Mouse (Mus musculus) inflammation-experienced regulatory T-cells, adult 6 months (primary cell): Measurements from ENCODE around the gene Fst. TPM values are rescaled to one million over a fixed set of nuclear protein-coding genes. Genes with fewer than 3 reads are reported as not detected.

ENCODE experiments used
- ATAC-seq: one replicate; pipeline ENCODE4 v1.8.0; 2017
- polyA plus RNA-seq, 3 experiments: library from polyadenylated mRNA; unstranded; fragments of 100-300 nt; shearing (Covaris generic); gene quantifications; one replicate each; pipeline ENCODE4 v1.2.1; 2017

Fst gene
- polyA plus RNA-seq, result under 1 TPM in 1 of 3 experiments, not detected in 2; 0.15 TPM

- ATAC-seq, result no peak
Observed at GRCm38 (mm10) chr13:114458886-114459700, at the start of gene Fst. TSS of gene Fst (minus strand) at chr13:114458951.

- no peak for ATAC-seq
Observed at GRCm38 (mm10) chr13:114493826-114494225, 35.1 kb upstream of the Fst start.

- no peak for ATAC-seq
Observed at GRCm38 (mm10) chr13:114488178-114488577, 29.4 kb upstream of the Fst start.

DNA sequence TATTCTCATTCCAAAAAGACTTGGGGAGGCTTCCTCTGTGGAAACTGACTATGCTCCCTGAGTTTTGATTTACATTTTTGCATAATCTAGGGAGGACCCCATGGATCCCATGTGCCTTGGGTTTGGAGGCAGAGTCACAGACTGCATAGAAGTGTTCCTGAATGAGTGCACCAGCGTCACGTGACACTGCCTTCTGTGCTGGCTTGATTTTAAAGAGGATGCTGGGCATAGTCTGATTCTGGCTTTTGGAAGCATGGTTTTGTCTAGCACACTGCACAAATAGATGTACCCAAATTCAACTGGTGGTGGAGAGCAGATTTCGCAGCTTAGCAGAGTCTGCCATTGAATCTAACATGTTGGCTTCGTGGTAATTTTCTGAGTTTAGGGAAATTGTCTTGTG is 19.6 kb upstream of the Fst start:
- no peak for ATAC-seq

DNA sequence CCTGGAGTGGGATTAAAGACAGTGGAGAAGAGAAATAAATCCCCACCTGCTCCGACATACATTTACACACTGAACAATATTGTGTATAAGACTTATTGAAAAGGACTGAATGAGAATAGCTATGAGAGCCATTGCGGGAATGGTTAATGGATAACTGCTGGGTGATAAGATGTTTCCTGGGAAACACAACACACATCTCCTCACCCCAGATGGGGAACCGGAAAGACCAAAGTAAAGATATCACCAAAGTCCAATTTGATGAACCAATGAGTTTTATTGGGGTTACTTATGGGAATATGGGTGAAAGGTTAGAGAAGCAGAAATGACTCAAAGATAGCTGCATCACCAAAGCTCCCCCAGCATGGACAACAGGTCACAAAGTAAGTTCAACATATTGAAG is 11.2 kb upstream of the Fst start:
- ATAC-seq, result no peak

- ATAC-seq, result no peak
Observed at GRCm38 (mm10) chr13:114466269-114466919, 7.6 kb upstream of the Fst start.

GRCm38 (mm10) chr13:114465387-114465786 is 6.6 kb upstream of the Fst start:
- no peak for ATAC-seq

- ATAC-seq, result no peak
Observed at GRCm38 (mm10) chr13:114464824-114465223, 6.1 kb upstream of the Fst start.

GRCm38 (mm10) chr13:114462548-114463408 is 4.0 kb upstream of the Fst start:
- ATAC-seq, result no peak

DNA sequence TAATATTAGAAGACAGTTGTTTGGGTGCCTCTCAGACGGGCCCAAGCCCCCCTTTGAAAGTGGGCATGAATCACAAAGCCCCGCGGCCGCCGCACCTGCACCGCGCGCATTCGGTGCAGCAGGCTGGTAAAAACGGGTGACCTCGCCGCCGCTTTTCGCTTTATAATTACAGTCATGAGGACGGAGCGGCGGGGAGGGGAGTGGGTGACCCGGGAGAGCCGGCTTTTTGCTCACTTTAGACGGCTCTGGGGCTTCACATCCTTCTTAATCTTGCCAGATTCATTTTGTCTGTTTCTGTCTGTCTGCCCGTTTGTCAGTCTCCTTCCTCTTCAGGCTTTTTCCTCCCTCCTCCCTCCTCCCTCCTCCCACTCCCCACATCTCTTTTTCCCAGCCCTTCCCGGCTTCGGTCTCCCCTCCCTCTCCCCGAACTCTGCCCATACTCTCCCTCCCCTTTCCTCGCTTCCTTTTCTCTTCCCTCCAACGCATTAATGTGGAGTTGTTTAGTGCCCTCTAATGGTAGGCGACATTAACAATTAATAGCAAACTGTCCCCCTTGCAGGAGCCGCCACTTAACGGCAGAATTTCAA is 1.6 kb upstream of the Fst start:
- peak; percentile 36 for ATAC-seq

DNA sequence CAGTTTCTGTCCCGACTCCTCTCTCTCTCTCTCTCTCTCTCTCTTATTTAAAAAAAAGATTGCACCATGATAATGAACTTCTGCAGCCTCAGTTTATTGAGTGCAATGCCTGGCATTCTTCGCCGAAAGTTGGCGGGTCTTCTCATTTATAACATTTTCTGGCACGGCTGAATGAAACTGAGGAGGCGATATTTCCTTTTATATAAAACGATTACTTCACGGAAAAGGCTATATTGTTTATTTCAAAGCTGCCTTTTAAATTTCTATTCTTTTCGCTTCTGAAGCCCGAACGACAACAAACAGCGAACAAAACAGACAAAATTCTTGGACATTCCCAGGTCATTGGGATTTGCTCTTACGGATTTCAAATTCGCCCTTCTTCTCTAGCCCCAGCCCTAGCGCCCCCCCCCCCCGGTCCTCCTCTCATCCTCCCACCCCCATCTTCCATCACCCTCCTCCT is 980 bp upstream of the Fst start:
- ATAC-seq, result no peak

DNA sequence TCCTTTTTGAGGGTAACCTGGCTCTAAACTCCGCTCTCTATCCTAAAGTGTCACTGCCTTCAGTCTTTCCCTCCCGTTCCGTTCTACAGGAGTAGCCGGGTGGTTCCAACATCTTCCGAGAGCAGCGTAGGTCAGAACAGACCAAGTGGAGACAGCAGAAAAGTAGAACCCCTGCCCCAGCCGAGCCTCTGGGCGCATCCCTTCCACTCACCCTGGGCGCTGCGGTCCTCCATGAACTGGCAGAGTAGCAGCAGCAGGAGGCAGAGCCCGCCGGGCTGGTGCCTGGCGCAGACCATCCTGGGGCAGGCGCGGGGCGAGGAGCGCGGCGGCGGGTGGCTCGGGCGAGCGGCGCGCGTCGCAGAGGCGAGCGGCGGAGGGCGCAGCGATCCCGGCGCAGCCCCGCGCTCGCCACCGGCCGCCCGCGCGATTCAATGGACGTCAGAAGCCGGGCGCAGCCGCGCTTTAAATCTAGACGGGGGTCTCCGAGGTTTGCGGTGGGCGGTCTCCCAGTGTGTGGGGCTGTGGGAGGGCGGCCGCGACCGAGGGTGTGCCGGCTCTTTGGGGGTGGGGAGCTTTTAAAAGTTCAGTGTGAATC is 363 bp downstream of the Fst start:
- no peak for ATAC-seq

- no peak for ATAC-seq
Observed at GRCm38 (mm10) chr13:114457567-114458120, 1.1 kb downstream of the Fst start.

DNA sequence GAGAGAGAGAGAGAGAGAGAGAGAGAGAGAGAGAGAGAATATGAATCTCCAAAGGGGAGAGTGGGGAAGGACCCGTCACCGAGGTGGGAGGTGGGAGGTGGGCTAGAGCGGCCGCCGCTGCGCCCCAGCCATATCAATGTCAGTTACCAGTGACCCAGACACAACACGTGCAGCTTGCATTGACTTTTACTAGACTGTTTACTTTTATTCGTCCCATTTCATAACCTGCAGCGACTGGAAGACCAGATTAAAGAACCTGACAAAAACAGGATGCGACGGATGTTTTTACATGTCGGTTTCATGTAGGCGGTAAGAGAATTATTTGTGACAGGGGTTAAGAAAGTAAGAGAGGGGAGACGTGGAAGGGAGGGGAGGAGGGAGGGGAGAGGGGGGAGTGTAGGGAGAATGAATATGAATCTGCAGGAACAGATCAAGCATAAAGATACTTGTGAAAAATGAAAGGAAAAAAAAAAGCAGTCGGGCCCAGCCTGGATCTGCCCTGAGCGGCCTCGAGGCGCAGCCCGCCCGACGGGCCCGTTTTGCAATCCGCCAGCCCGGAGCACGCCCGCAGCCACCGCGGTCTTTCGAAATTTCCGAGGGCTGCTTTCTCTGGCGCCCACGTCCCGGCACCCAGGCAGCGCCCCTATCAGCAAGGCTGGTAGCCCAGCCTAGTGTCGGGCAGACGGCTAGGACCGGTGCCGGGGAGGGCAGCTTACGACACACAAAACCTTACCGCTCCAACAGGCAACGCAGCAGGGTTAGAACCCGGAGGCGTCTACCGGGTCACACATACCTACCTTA is 1.8 kb downstream of the Fst start:
- peak; percentile 25 for ATAC-seq

GRCm38 (mm10) chr13:114456224-114456623 is 2.5 kb downstream of the Fst start:
- no peak for ATAC-seq

- no peak for ATAC-seq
Observed at GRCm38 (mm10) chr13:114455788-114456187, 3.0 kb downstream of the Fst start.

DNA sequence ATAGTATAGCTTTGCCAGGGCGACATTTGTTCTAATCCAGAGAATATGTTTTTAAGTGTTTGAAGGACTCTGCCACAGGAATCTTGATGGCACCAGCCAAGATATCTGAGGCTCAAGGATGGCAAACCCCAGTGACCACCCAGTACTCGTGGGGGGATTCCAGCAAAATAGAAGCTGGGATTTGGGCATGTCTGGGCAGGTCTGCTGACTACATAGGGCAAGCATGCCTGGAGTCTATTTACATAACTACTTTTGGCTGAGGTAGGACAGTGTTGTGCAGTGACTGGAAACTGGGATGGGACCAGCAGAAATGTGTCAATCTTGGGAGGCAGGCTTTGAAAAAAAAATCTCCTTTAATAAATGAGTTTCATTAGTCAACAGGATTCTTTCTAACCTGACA is 11.5 kb downstream of the Fst start:
- ATAC-seq, result no peak

- no peak for ATAC-seq
Observed at GRCm38 (mm10) chr13:114432491-114432890, 26.3 kb downstream of the Fst start.

- no peak for ATAC-seq
Observed at GRCm38 (mm10) chr13:114425230-114425629, 33.5 kb downstream of the Fst start.

DNA sequence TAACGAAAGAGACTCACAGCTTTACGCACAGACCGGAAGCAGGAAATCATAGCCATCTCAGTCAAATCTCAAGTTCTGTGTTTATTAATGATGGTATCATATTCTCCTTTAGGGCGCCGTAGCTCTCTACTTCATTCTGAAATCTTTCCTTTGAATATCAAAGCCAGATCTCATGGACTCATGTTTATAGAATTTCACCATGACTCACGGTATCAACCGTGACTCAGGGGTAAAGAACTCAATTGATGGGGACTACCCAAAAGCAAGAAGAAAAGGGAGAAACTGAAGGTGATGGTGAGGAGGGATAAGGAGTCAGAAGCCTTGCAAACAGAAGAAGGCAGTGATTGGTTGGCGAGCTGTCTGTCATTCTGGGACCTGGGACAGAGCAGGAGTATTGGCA is 38.5 kb downstream of the Fst start:
- no peak for ATAC-seq

DNA sequence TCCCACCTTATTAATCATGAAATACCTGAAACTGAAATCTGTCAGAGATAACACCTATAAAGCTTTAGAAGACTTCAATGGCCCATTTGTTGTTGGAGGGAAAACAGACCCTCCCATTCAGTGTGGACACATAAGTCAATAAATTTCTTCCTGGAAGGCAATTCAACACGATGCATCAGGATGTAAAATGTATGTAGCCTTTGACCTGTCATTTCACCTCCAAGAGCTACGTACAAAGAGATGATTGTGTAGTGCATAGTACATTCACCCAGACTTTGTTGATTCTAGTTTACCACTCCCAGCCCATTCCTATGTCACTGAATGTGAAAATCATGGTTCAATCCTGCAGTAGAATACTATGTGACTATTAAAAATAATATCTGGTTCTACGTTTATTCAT is 39.4 kb downstream of the Fst start:
- ATAC-seq, result no peak
